Mouse (Mus musculus) right cerebral cortex, postnatal 10 days (tissue): ENCODE measurements at regions not wholly inside any gene's neighbourhood (a gene's known extent, or its start where the extent isn't known, plus 50 kb on each side); places are given as distances from the start of the nearest gene placed in this dataset.

Experiments
- DNase-seq, 2 experiments: peaks; one replicate each; pipeline ENCODE4 v3.0.0; 2021; ENCODE audit warnings: low spot score in 2 of 2

GRCm38 (mm10) chr14:111212929-111213657 is 458.1 kb upstream of the Slitrk6 start:
- no peak for DNase-seq

- peak in 1 of 2 experiments; percentile 15 for DNase-seq
Measured at GRCm38 (mm10) chr14:111226926-111227325, 448.0 kb upstream of the Slitrk5 start.

- no peak for DNase-seq
Measured at GRCm38 (mm10) chr14:111239121-111239520, 435.8 kb upstream of the Slitrk5 start.

- peak; percentile 79 to 85 for DNase-seq
Measured at GRCm38 (mm10) chr14:111249347-111249946, 425.4 kb upstream of the Slitrk5 start.

GRCm38 (mm10) chr14:111253190-111253589 is 421.7 kb upstream of the Slitrk5 start:
- peak in 1 of 2 experiments; percentile 24 for DNase-seq

- DNase-seq = no peak
Measured at GRCm38 (mm10) chr14:111261696-111262095, 413.2 kb upstream of the Slitrk5 start.

GRCm38 (mm10) chr14:111270239-111270638 is 404.7 kb upstream of the Slitrk5 start:
- DNase-seq = no peak

GRCm38 (mm10) chr14:111281354-111281753 is 393.5 kb upstream of the Slitrk5 start:
- no peak for DNase-seq

GRCm38 (mm10) chr14:111283681-111284461 is 391.0 kb upstream of the Slitrk5 start:
- no peak for DNase-seq

GRCm38 (mm10) chr14:111285981-111286380 is 388.9 kb upstream of the Slitrk5 start:
- DNase-seq = no peak

GRCm38 (mm10) chr14:111295521-111295920 is 379.4 kb upstream of the Slitrk5 start:
- no peak for DNase-seq

- no peak for DNase-seq
Measured at GRCm38 (mm10) chr14:111297796-111298195, 377.1 kb upstream of the Slitrk5 start.

GRCm38 (mm10) chr14:111330570-111330969 is 344.3 kb upstream of the Slitrk5 start:
- DNase-seq = no peak

GRCm38 (mm10) chr14:111353518-111353917 is 321.4 kb upstream of the Slitrk5 start:
- no peak for DNase-seq

- DNase-seq = no peak
Measured at GRCm38 (mm10) chr14:111396803-111397202, 278.1 kb upstream of the Slitrk5 start.

- no peak for DNase-seq
Measured at GRCm38 (mm10) chr14:111400809-111401208, 274.1 kb upstream of the Slitrk5 start.

- DNase-seq = no peak
Measured at GRCm38 (mm10) chr14:111402538-111402937, 272.4 kb upstream of the Slitrk5 start.

- no peak for DNase-seq
Measured at GRCm38 (mm10) chr14:111403555-111403954, 271.3 kb upstream of the Slitrk5 start.

GRCm38 (mm10) chr14:111413543-111413942 is 261.4 kb upstream of the Slitrk5 start:
- DNase-seq = no peak

GRCm38 (mm10) chr14:111418531-111418930 is 256.4 kb upstream of the Slitrk5 start:
- no peak for DNase-seq

GRCm38 (mm10) chr14:111429101-111429857 is 245.6 kb upstream of the Slitrk5 start:
- no peak for DNase-seq
